Mouse (Mus musculus) kidney, postnatal 0 days (tissue): Measurements from ENCODE around the gene Adk. TPM values are rescaled to one million over a fixed set of nuclear protein-coding genes. Genes with fewer than 3 reads are reported as not detected.

Experiments
- ATAC-seq: fragments of 200-750 bp; cut with Nextera tagmentation; replicated peaks from 2 replicates; pipeline ENCODE4 v1.8.0; 2017; ENCODE audit warnings: low read depth, moderate number of reproducible peaks, moderate TSS enrichment, moderate library complexity; ENCODE audit not compliant: low FRiP score
- DNase-seq: peaks from one replicate; pipeline ENCODE4 v3.0.0-alpha.2; 2016; ENCODE audit warnings: low spot score
- H3K27ac ChIP-seq: fragments of 300-500 bp; sonication (generic); 2 replicates; pipeline ENCODE4 v1.5.1; 2014; ENCODE audit warnings: mild to moderate bottlenecking
- H3K27me3 ChIP-seq: fragments of 300-500 bp; sonication (generic); 2 replicates; pipeline ENCODE4 v1.6.1; 2014; ENCODE audit warnings: low read length, mixed read lengths; ENCODE audit not compliant: insufficient read depth
- H3K36me3 ChIP-seq: fragments of 300-500 bp; sonication (generic); 2 replicates; pipeline ENCODE4 v1.6.1; 2014; ENCODE audit warnings: low read length, mixed read lengths; ENCODE audit not compliant: insufficient read depth
- H3K4me1 ChIP-seq: fragments of 300-500 bp; sonication (generic); replicated peaks from 2 replicates; pipeline ENCODE4 v1.6.1; 2014; ENCODE audit warnings: antibody characterized with exemption, low read length, mixed read lengths; ENCODE audit not compliant: insufficient read depth
- H3K4me2 ChIP-seq: fragments of 300-500 bp; sonication (generic); 2 replicates; pipeline ENCODE4 v1.6.1; 2014; ENCODE audit warnings: mild to moderate bottlenecking, low read length, moderate library complexity, mixed read lengths
- H3K4me3 ChIP-seq: fragments of 300-500 bp; sonication (generic); replicated peaks from 2 replicates; pipeline ENCODE4 v1.5.1; 2014; ENCODE audit warnings: low read depth, low read length
- H3K9ac ChIP-seq: fragments of 300-500 bp; sonication (generic); 2 replicates; pipeline ENCODE4 v1.6.1; 2014; ENCODE audit warnings: low read depth, low read length
- H3K9me3 ChIP-seq: fragments of 300-500 bp; sonication (generic); replicated peaks from 2 replicates; pipeline ENCODE4 v1.6.1; 2016; ENCODE audit warnings: low read length, inconsistent platforms, mixed read lengths
- CTCF ChIP-seq: IDR thresholded peaks from 2 replicates; pipeline ENCODE4 v1.5.1; 2016; ENCODE audit warnings: antibody characterized with exemption, low read depth, mild to moderate bottlenecking, moderate library complexity
- WGBS: fragments of 180-500 bp; shearing (Covaris S2); extraction: QIAGEN DNeasy Blood & Tissue Kit; methylation state at CpG from one replicate; pipeline ENCODE4 v1.1.7; 2014; 5-methylcytosine and 5-hydroxymethylcytosine counted together
- polyA plus RNA-seq: library from polyadenylated mRNA; unstranded; fragments of >200 nt; fragmentation: Nextera tagmentation; extraction: Ambion mirVana; gene quantifications from 2 replicates; pipeline ENCODE4 v1.2.1, GENCODE M21; 2015

Adk gene
- polyA plus RNA-seq, 1 experiment from 2014 or later, result 193 TPM

GRCm38 (mm10) chr14:21410769-21411477 is 358.5 kb downstream of the Adk start:
- Histone ChIP-seq H3K4me1 (no peaks in the 10 kb centered on the region), H3K9me3 (no peaks in the 10 kb centered on the region), H3K9ac (no peak overlapping the region), H3K36me3 (no peaks in the 10 kb centered on the region), H3K4me2 (no peak overlapping the region), H3K4me3 (no peak overlapping the region), H3K27ac (no peak overlapping the region), H3K27me3 (no peaks in the 10 kb centered on the region)
- DNase-seq, result no peak
- ATAC-seq, result no peak
- WGBS, result 82% methylated on average over 7 of the region's 7 CpGs
- no peak for TF ChIP-seq CTCF

- H3K4me3 ChIP-seq, result no peak overlapping the region
- H3K27me3 ChIP-seq, result no peaks in the 10 kb centered on the region
- no peaks in the 10 kb centered on the region for H3K36me3 ChIP-seq
- no peak for TF ChIP-seq CTCF
- H3K9ac ChIP-seq, result no peak overlapping the region
- no peak overlapping the region for H3K27ac ChIP-seq
- no peak for ATAC-seq
- WGBS, result 92% methylated on average over 6 of the region's 6 CpGs
- no peaks in the 10 kb centered on the region for H3K4me1 ChIP-seq
- DNase-seq, result no peak
- no peak overlapping the region for H3K4me2 ChIP-seq
- no peaks in the 10 kb centered on the region for H3K9me3 ChIP-seq
These were observed 359.1 kb downstream of the Adk start for GRCm38 (mm10) chr14:21411524-21411923.

GRCm38 (mm10) chr14:21418332-21418731 is 366.0 kb downstream of the Adk start:
- Histone ChIP-seq H3K4me1 (no peaks in the 10 kb centered on the region), H3K27ac (no peak overlapping the region), H3K27me3 (no peaks in the 10 kb centered on the region), H3K9ac (no peak overlapping the region), H3K4me2 (no peak overlapping the region), H3K36me3 (no peaks in the 10 kb centered on the region), H3K4me3 (no peak overlapping the region), H3K9me3 (no peaks in the 10 kb centered on the region)
- TF ChIP-seq CTCF, result no peak
- DNase-seq, result no peak
- WGBS, result 82% methylated on average over 7 of the region's 7 CpGs
- no peak for ATAC-seq

GRCm38 (mm10) chr14:21427369-21427768 is 375.0 kb downstream of the Adk start:
- H3K4me1 ChIP-seq, result no peaks in the 10 kb centered on the region
- no peaks in the 10 kb centered on the region for H3K36me3 ChIP-seq
- WGBS, result 73% methylated on average over 7 of the region's 7 CpGs
- no peaks in the 10 kb centered on the region for H3K9me3 ChIP-seq
- DNase-seq (no peak), ATAC-seq (no peak)
- no peak overlapping the region for H3K27ac ChIP-seq
- no peak overlapping the region for H3K4me3 ChIP-seq
- no peak for TF ChIP-seq CTCF
- H3K27me3 ChIP-seq, result no peaks in the 10 kb centered on the region
- H3K4me2 ChIP-seq, result no peak overlapping the region
- H3K9ac ChIP-seq, result no peak overlapping the region

- DNase-seq (no peak), ATAC-seq (no peak)
- H3K27me3 ChIP-seq, result no peaks in the 10 kb centered on the region
- H3K4me1 ChIP-seq, result no peaks in the 10 kb centered on the region
- no peak overlapping the region for H3K4me3 ChIP-seq
- WGBS, result 60% methylated on average over 4 of the region's 4 CpGs
- H3K4me2 ChIP-seq, result no peak overlapping the region
- H3K27ac ChIP-seq, result no peak overlapping the region
- H3K9ac ChIP-seq, result no peak overlapping the region
- H3K9me3 ChIP-seq, result no peaks in the 10 kb centered on the region
- TF ChIP-seq CTCF, result no peak
- no peaks in the 10 kb centered on the region for H3K36me3 ChIP-seq
These were observed 381.0 kb downstream of the Adk start for GRCm38 (mm10) chr14:21433415-21433814.

GRCm38 (mm10) chr14:21433995-21434394 is 381.6 kb downstream of the Adk start:
- Histone ChIP-seq H3K9me3 (no peaks in the 10 kb centered on the region), H3K4me2 (no peak overlapping the region), H3K9ac (no peak overlapping the region), H3K4me3 (no peak overlapping the region), H3K36me3 (no peaks in the 10 kb centered on the region), H3K27ac (no peak overlapping the region), H3K27me3 (no peaks in the 10 kb centered on the region), H3K4me1 (no peaks in the 10 kb centered on the region)
- no peak for TF ChIP-seq CTCF
- no peak for DNase-seq
- WGBS, result 75% methylated on average over 5 of the region's 5 CpGs
- no peak for ATAC-seq

GRCm38 (mm10) chr14:21434686-21435085 is 382.3 kb downstream of the Adk start:
- Histone ChIP-seq H3K4me3 (no peak overlapping the region), H3K27me3 (no peaks in the 10 kb centered on the region), H3K27ac (no peak overlapping the region), H3K4me2 (no peak overlapping the region), H3K9ac (no peak overlapping the region), H3K9me3 (no peaks in the 10 kb centered on the region), H3K36me3 (no peaks in the 10 kb centered on the region), H3K4me1 (no peaks in the 10 kb centered on the region)
- WGBS, result 36% methylated on average over 9 of the region's 9 CpGs
- no peak for ATAC-seq
- no peak for TF ChIP-seq CTCF
- DNase-seq, result no peak
